Mouse (Mus musculus) urinary bladder, adult 18-20 months (tissue): ENCODE measurements at regions not wholly inside any gene's neighbourhood (a gene's known extent, or its start where the extent isn't known, plus 50 kb on each side); places are given as distances from the start of the nearest gene placed in this dataset.

ENCODE experiments used
- DNase-seq, 2 experiments: peaks; one replicate each; pipeline ENCODE4 v3.0.0; 2022; ENCODE audit warnings: low spot score in 2 of 2, mixed read lengths in 2 of 2

GRCm38 (mm10) chr10:99902280-99903231, 112.9 kb upstream of the Kitl start:
- no peak for DNase-seq

GRCm38 (mm10) chr10:99900955-99901835, 114.2 kb upstream of the Kitl start:
- no peak for DNase-seq

GRCm38 (mm10) chr10:99893999-99894398, 121.4 kb upstream of the Kitl start:
- DNase-seq = no peak

GRCm38 (mm10) chr10:99891899-99892298, 123.5 kb upstream of the Kitl start:
- DNase-seq = no peak

- DNase-seq = no peak
Observed at GRCm38 (mm10) chr10:99881901-99882300, 122.4 kb upstream of the Csl start.

GRCm38 (mm10) chr10:99879362-99879761, 119.9 kb upstream of the Csl start:
- no peak for DNase-seq

- DNase-seq = no peak
Observed at GRCm38 (mm10) chr10:99864711-99865110, 105.3 kb upstream of the Csl start.

- DNase-seq = no peak
Observed at GRCm38 (mm10) chr10:99860322-99861089, 101.0 kb upstream of the Csl start.

- no peak for DNase-seq
Observed at GRCm38 (mm10) chr10:99844110-99844509, 84.7 kb upstream of the Csl start.

GRCm38 (mm10) chr10:99841167-99841843, 81.8 kb upstream of the Csl start:
- DNase-seq = no peak

GRCm38 (mm10) chr10:99840179-99840876, 80.9 kb upstream of the Csl start:
- no peak for DNase-seq

GRCm38 (mm10) chr10:99836835-99837412, 77.5 kb upstream of the Csl start:
- DNase-seq = no peak

GRCm38 (mm10) chr10:99834905-99835633, 75.6 kb upstream of the Csl start:
- DNase-seq = no peak

- no peak for DNase-seq
Observed at GRCm38 (mm10) chr10:99829974-99830373, 70.5 kb upstream of the Csl start.

GRCm38 (mm10) chr10:99827476-99827875, 68.0 kb upstream of the Csl start:
- no peak for DNase-seq

GRCm38 (mm10) chr10:99825881-99826280, 66.4 kb upstream of the Csl start:
- DNase-seq = no peak

GRCm38 (mm10) chr10:99812069-99812650, 52.7 kb upstream of the Csl start:
- DNase-seq = no peak

- DNase-seq = no peak
Observed at GRCm38 (mm10) chr10:99811430-99811829, 52.0 kb upstream of the Csl start.
